Mouse (Mus musculus) MN1 (cell line): ENCODE data around the gene Lmbr1l.
"Not testable (repeated sequence)": the region's sequence is repeated elsewhere in the genome, so short reads cannot be mapped to it uniquely, and the experiment has no call there.

Experiments
- DNase-seq: peaks from one replicate; pipeline ENCODE4 v3.0.0-alpha.2; 2016; ENCODE audit warnings: low spot score

The Lmbr1l gene

DNA sequence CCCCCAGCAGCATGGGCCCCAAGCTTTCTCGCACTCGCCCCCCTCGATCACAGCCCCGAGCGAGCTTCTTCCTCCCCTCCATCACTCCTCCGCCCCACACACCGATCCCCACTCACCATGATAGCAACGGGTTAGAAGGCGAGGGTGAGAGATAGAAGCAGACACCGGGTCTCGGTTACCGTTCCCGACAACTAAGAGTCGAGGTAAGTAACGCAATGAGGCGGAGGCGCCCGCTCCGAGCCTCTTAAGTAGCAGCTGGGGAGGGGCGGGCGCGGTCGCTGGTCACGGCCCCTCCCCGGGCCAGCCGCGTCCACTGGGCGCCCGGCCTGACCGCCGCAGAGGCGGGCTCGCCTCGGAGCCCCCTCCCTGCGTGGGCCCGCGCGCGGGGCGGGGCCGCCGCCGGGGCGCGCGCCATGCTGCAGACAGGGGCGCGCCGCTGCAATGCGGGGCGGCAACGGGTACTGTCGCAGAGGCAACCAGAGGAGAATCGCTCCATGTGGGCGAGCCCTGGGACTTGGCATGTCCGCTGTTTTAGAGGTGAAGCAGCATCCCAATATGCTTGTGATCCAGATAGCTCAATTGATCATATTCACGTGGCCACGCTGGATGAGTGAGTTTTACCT is 16.3 kb upstream of the Lmbr1l start, which contains the start of gene Tuba1b:
Gene Tuba1b (minus strand): TSS at position 349 of the 623 bp plus-strand sequence.
- peak; percentile 97 for DNase-seq

- peak; percentile 99 for DNase-seq
Observed at GRCm38 (mm10) chr15:98933833-98934216, 15.8 kb upstream of the Lmbr1l start.

DNA sequence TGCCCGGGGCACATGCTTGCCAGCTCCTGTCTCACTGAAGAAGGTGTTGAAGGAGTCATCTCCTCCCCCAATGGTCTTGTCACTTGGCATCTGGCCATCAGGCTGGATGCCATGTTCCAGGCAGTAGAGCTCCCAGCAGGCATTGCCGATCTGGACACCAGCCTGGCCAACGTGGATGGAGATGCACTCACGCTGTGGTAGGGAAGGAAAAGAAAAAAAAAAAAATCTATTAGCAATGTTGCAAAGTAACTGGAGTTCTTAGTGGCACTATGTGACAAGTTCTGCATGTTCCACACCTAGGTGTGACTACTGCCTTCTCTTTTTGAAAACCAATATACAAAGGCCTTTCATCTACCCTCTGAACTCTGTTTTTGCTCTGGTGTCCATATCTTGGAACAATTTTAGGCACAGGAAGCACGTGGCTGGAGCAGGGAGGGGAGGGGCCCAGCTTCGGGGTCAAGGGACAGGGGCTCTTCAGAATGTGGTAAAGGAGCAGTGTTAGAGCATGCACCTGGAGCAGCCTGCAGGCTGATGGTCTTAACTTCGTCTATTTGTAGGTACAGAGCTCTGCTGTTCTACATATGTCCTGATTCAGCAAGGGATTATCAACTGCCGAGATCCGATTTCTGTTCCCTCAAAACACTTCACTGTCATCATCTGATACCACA is 15.1 kb upstream of the Lmbr1l start:
- peak; percentile 53 for DNase-seq

GRCm38 (mm10) chr15:98930998-98931397 is 13.0 kb upstream of the Lmbr1l start:
- no peak for DNase-seq

GRCm38 (mm10) chr15:98930017-98930734 is 12.1 kb upstream of the Lmbr1l start:
- no peak for DNase-seq

DNA sequence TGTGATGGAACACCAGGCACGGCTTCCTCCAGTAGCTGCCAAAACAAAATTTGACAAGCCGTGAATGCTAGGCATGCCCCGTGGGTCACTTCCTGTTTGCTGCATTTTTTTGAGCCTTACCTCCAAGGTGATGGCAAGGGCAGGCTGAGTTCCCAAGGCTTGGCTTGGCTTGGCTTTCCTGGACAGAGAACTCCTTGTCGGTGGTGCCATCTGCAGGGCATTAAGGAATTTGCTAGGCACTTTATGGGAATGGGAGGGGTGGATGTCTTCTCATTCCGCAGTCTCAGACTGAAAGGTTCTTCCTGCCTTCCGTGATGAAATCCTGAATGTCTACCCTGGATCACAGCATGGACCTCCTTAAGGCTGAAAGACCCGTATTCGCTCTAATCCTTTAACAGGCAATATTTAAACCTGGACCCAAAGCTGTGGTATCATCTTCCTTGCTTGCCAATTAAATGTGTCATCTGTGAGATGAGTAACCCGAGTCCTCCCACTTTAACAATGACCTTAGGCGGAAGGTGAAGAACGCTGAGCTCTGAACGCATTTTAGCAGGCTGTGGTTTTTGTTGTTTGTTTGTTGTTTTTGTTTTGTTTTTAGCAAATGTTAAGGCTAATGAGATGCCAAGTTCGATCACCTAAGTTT is 10.7 kb upstream of the Lmbr1l start:
- DNase-seq = peak; percentile 93

DNA sequence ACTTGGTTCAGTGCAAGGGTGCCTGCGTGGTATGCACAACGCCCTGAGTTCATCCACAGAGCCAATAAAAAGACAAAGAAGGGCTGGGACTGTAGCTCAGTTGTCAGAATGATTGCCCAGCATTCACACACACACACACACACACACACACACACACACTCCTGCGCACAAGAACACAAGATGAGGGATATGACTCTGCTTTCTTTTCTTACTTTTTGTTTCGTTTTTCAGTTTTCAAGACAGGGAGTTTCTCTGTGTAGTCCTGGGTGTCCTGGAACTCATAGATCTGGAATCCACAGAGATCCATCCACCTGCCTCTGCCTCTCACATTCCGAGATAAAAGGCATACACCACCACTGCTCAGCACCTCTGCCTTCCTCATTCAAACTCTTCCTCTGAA is 9.5 kb upstream of the Lmbr1l start:
- DNase-seq = no peak

DNA sequence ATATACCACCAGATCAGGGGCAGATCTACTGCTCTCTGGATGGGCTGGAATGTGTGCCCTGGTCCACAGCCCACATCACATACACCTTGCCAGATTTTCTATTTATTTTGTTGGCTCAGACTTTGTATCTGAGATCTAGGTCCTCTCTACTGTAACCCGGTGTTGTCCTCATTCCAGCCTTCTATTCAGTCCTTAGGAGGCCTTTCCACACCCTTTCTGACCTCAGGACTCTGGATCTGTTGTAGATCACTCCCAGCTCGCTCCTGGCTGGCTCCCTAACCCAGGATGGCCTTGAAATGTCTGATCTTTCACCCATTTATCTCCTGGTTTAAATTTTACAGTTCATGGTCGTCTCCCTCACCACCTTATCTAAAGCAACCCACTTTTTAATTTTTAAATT is 6.7 kb upstream of the Lmbr1l start:
- no peak for DNase-seq

DNA sequence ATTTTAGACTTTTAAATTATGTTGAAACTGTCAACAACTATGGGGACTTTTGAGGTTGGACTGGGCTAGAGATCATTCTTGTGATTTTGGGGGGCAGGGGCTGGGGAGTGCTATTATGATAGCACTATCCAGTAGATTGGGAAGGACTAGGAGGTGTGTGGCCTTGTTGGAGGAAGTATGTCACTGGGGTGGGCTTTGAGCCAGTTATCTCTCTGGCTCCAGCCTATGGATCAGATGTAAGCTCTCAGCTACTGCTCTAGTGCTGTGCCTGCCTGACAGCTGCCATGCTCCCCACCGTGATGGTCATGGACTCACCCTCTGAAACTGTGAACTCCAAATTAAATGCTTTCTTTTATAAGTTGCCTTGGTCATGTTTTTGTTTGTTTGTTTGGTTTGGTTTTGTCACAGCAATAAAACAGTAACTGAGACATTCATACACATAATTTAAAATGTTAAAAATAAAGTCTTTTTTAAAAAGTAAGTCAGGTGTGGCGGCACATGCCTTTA is 5.1 kb upstream of the Lmbr1l start:
- no peak for DNase-seq

- no peak for DNase-seq
Observed at GRCm38 (mm10) chr15:98922581-98922980, 4.5 kb upstream of the Lmbr1l start.

GRCm38 (mm10) chr15:98921510-98921909 is 3.5 kb upstream of the Lmbr1l start:
- DNase-seq = no peak

- DNase-seq = not testable (repeated sequence)
Observed at GRCm38 (mm10) chr15:98918499-98918895, 466 bp upstream of the Lmbr1l start.

DNA sequence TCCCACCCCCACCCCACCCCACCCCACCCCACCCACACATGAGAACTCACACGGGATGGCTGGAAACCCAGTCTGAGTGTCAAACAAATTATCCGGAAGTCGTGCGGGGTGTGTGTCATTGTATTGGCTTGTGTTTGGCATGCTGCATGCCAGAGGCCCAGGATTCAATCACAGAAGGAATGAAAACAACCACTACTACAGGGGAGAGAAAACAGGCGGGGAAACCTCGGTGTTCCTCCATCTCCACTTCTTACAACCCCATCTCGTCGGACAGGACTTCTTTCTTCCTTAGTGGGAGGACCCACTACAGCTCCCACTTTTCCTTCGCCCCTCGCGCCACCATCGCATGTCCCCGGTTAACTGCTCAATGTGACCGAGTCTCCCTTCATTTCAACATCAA is 940 bp downstream of the Lmbr1l start:
- peak; percentile 61 for DNase-seq

DNA sequence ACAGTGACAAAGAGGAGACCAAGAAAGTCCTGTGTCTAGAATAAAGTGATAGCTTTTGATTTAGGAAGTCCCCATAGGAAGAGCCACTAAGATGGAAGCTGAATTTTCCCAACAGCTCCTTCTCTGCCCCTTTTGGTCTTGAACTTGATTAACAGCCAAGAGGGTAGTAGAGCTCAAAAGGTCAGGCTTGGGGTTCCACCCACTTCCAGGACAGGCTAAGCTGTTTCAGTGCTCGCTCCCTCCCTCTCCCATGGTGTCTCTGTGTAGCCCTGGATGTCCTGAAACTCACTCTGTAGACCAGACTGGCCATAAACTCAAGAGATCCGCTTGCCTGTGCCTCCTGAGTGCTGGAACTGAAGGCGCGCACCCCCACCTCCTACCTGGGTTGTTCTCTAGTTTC is 2.0 kb downstream of the Lmbr1l start:
- no peak for DNase-seq

- DNase-seq = no peak
Observed at GRCm38 (mm10) chr15:98914903-98915302, 3.1 kb downstream of the Lmbr1l start.

- DNase-seq = peak; percentile 72
Observed at GRCm38 (mm10) chr15:98904692-98905091, 13.3 kb downstream of the Lmbr1l start.

DNA sequence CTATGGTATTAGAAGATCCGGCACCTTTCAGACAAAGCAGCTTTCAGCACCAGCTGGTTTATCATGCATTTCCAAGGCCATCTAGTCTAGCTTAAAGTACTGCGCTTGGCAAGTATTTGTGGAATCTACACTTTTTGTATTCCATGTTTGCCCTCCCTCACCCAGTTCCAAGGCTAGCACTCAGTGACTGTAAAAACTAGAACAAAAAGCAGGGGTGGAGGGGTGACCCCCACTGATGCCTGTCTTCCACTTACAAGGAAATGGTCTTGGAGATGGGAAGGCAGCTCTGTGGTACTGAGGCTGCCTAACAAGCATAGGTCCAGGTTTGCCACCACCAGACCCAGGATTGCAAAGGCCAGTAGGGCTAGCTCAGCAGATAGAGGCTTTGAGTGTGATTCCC is 15.4 kb downstream of the Lmbr1l start:
- DNase-seq = no peak

DNA sequence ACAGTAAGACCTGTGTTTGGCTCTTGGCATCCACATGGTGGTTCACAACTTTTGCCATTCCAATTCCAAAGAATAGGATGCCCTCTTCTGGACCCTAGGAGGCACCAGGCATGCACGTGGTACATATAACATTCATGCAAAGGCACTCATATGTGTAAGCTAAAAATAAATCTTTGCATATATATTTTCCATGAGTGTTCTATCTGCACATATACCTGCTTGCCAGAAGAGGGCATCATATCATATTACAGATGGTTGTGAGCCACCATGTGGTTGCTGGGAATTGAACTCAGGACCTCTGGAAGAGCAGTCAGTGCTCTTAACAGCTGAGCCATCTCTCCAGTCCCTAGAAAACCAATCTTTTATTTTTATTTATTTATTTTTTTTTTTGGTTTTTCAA is 16.5 kb downstream of the Lmbr1l start:
- no peak for DNase-seq

DNA sequence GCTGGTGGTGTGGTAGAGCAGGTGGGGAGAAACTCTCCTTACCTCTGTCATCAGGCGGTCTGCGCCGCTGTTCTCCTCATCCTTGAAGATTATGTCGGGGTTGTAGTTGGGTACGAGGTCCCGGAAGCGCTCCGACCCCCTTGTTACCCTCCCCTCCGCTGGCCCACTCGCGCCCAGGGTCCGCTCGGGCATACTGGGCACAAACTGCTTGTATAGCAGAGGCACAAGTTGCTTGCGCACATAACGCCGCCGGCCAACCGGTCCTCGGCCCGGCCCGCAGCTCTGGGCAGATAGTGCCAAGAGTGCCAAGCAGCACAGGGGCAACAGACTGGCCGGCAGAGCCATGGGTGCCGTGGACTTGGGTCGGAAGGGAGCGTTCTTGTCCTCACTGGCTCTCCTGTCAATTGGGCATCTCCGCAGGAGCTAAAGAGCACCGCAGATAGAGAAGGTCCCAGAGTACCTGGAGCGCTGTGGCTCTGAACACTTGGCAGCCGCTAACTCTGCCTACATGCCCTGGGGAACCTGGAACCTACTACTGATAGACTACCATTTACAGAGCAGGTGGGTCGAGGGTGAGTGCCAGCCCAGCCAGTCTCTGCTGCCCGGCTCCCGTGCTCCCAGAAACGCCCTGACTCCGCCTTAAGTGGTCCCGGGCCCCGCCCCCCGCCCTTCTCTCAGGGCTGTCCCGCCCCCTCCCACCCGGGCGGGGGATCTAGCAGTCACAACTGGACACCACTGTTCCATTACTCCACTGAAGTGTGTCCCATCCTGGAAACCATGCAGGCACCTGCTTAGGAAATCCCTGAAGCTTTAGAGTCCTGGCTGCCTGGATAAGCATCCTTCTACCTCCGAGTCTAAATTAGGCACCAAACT is 19.9 kb downstream of the Lmbr1l start, which contains the start of gene Dhh:
Gene Dhh (minus strand): TSS at position 613 of the 873 bp plus-strand sequence.
- peak; percentile 60 for DNase-seq

DNA sequence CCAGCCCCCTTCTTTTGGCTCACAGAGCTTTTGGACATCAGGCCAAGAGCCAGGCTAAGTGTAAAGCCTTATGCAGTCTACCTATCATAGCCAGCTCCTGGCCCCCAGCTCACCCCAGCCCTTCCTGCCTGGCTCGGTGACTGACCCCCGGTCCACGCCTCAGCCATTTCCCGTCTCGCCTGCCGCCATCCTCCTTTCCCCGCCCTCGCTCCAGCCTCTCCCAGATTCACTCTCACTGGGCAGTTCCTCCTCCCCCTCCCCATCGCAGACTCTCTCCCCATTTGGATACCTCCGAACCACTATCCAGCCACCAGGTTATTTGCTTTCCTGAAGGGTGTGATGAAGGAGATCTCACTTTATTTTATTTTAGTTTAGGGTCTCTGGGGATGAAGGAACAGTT is 20.5 kb downstream of the Lmbr1l start:
- peak; percentile 51 for DNase-seq
